Mouse (Mus musculus) adrenal gland, postnatal 36 days (tissue): ENCODE results near the gene Nphs1. TPM values are rescaled to one million over a fixed set of nuclear protein-coding genes. Genes with fewer than 3 reads are reported as not detected.
"Not testable (repeated sequence)": the region's sequence is repeated elsewhere in the genome, so short reads cannot be mapped to it uniquely, and the experiment has no call there.

Source experiments
- DNase-seq, 2 experiments: peaks; one replicate each; pipeline ENCODE4 v3.0.0; 2021; ENCODE audit warnings: mixed read lengths in 1 of 2
- total RNA-seq, 2 experiments: library from RNA; stranded (reverse); gene quantifications; 2 replicates each; pipeline ENCODE4 v1.2.3; 2021

Gene Nphs1
- total RNA-seq, 2 experiments from 2014 or later, result not detected

DNA sequence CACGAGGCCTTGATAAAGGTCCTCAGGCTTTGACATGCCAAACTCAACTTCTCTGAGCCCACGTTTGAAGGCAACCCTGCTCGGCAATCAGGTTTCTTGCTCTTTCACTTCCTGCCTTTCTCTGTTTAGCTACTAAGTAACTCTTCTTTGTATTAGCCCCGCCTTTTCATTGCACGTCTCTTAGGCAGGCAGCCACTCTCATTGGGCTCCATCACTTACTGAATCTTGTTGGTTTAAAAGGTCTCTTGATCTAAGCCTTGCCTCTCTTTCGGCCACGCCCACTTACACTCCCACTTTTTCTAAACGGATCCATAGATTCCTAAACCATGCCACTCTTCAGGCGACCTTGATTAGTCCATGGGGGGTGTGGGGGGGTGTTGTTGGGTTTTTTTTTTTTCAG, 14.4 kb upstream of the Nphs1 start:
- no peak for DNase-seq

DNA sequence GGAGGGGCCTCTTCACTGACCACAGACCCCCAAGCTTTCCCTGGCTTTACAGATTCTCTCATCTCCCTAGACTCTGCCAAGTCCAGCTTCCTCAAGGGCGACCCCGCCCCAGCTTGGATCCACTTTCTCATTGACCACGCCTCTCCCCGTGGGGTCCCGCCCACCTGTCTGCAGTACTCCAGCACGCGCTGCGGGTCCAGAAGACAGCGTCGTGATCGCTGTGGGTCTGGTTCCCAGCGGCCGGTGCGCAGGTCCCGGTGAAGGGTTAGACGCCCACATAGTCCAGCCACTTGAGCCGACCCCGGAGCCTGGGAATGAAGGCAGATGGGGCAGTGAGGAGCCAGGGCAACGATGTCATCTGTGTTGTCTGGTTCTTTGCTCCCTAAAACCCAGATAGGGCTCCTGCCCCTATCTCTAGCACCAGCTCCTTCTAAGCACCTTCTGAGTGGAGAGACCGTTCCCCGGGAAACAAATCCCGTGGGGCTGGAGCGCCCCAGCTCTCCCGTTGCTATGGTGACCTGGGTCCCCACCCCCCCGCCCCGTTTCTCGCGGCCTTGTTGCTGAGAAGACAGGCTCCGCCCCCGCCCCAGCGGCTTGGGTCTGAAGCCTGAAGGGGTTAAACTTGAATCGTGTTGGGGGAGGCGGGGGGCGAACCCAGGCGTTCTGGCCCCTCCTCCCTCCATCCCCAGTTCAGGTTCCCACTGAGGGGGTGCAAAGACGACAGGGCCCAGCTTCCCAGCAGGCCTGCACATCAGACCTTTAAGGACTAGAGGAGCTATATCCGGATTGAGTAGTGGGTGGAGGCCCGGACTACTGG, 13.8 kb upstream of the Nphs1 start:
- peak; percentile 74 for DNase-seq

DNA sequence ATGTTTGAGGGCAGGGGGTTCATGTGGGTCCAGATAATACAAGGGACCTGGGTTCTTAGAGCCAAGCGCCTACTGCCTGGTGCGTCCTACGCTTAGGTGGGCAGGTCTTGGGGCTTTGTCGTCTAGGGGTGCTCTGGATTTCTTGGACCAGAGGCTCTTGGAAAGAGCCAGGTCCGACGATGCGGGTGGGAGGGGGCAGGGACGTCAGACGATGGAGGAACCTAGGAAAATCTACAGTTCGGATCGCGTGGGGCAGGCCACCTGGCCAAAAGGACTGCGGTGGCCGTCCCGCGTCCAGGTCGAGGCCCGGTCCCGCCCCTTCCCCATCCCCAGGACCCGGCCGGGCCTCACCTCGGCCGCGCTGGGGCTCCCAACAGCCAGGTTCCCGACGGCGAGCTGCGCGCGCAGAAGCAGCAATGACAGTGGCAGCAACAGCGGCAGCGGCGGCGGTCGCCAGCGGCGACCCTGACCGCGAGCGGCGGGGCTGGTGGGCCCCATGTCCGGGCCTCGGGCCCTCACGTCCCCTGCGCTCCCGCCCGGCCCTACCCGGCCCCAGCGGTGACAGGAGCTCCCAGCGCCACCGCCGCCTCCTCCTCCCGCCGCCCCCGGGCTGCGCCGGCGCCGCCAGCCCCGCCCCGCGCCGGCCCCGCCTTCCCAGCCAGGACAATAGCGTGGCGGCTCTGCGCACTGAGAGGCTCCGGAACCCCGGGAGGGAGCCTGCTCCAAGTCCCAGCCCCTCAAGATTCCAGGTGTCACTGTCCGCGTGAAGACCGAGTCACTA, 13.0 kb upstream of the Nphs1 start, which contains the start of gene Aplp1:
Gene Aplp1 (minus strand): TSS at position 565 of the 781 bp plus-strand sequence.
- DNase-seq, result peak; percentile 75 to 86

DNA sequence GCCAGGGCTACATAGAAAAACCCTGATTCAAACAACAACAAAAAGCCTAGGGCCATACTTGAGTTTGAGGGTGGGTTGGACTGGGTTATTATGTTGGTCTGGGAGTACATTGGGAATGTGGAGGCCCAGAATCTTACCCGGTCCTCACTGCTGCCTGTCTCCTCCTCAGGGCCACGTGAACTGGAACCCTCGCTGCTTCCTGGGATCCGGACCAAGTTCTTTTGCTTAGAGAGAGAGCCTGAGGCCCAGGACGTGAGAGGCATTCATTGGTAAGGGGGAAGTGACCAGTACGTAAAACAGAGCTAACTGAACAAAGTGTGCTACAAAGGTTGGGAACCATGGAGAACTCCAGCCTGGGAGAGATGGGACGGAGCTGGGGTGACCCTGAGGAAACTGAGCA, 7.9 kb upstream of the Nphs1 start:
- no peak for DNase-seq

DNA sequence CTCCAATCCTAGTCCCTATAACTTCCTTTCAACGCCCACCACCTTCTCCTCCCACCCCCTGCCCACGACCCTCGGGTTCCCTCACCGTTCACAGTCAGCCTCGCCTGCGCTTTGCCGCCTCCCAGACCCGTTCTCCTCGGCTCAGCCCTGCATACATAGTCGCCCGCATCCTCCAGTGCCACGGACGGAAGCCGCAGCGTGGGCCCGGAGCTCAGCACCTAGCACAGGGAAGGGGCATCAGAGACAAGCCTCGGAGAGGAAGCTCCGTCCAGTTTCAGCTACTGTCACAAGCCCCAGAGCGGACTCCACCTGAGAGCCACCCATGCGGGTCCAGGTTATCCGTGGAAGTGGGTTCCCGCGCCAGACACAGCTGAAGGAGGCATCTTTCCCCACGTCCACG, 4.8 kb upstream of the Nphs1 start:
- DNase-seq, result no peak

DNA sequence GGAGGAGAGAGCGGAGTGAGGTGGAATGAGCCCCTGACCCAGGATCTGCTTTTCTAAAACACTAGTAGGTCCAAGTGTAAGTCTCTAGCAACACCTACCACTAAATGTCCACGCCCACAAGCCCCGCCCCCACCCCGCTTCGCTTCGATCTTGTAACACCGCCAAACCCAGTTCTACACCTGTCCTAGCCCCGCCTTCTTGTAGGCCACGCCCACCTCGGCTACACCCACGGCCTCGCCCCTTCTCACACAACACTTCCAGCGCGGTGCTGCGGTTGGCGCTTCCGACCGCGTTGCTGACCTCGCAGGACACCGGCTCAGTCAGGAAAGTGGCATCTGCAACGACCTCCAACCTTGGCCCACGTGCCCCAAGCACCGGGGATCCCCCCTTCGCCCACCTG, 4.3 kb upstream of the Nphs1 start:
- no peak for DNase-seq

DNA sequence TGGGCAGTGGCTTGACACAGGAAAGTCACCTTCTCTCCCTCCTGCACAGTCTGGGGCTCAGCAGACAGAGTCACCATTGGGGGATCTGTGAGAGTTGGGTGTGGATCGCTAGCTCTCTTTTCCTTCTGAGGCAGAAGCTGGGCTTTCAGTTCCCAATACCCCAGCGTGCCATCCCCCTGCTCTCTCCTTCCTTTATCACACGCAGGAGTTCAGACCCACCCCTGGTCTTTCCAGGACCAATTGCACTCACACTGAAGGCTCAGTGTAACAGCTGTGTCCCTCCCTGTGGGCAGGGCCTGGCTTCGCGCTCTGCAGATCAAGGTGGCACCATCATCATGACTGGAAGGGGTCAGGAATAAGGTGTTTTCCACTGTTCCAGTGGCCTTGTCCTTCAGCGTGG, 3.9 kb upstream of the Nphs1 start:
- DNase-seq, result no peak

DNA sequence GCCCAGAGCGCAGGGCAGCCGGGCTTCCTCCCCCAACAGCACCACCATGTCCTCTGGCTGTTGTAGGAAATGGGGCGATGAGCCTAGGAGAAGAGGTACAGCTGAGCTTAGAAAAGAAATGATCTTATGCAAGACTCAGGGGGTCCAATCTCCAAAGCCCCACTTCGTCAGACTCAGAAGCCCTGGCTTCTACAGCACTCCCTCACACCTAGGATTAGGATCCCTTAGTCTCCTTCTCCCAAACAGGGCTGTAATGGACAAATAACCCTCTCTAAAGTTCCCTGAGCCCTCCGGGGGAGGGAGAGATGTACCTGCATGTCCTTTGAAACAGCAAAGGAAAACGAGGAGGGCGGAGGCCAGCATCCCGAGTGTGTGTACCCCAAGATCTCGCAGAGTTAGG, 1.6 kb upstream of the Nphs1 start:
- no peak for DNase-seq

DNA sequence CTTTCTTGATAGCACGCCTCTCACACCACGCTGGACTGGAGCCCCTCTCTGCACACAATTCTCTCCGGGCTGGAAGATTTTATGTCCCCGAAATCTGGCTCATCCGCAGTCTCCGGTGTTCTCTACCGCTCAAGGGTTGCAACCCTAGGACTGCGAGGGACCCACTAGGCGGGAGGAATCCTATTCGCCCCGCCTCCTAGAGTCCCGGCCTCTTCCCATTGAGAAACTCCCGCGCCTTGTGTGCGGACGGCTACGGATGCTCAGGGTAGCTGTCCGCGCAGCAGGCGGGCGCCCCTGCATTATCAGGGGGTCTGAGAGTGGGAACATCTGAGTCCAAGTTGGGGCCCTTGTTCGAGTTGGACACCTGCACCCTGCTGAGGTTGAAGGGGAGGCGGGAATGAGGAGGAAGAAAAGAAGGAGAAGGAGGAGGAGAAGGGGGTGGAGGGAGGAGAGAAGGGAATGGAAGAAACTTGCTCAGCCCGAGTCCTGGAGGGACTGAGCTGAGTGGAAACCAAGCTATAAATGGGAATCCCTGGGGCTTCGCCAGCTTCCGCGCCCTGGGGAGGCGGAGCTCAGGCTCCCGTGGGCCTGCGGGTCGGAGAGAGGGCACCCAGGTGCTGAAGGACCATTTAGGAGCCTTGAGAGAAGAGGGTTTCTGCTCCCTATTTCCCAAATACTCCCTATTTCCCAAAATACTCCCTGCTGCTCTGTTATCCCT, 1.0 kb upstream of the Nphs1 start:
- no peak for DNase-seq

DNA sequence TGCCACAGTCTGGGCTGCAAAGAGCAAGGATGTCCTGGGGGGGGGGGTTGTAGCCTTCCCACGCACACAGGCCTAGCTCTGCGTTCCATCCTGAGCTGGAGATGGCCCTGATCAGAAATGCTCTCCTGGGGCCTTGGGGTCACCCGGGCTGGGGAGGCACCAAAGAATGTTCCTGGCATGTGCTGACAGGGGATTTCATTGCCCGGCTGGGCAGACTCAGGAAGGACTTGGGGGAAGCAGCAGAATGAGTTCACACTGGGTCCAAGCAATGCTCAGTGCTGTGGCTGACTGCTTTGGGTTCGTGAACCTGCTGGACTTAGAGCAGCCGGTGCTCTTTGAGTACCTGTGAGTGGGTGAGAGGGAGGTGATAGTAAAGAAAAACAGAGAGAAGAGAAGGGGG, 1.4 kb downstream of the Nphs1 start:
- DNase-seq, result no peak

DNA sequence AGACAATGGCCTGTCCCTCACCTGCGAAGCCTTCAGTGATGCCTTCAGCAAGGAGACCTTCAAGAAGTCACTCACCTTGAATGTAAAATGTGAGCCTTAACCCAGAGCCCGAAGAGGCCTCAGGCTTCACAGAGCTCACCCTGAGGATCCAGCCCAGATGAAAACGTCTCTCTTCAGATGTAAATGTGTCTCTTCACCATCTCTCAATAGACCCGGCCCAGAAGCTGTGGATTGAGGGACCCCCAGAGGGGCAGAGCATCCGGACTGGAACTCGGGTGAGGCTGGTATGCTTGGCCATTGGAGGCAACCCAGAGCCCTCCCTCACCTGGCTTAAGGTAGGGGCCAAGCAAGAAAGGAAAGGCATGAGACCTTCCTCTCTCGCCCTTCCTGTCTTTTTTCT, 5.5 kb downstream of the Nphs1 start:
- DNase-seq, result no peak

DNA sequence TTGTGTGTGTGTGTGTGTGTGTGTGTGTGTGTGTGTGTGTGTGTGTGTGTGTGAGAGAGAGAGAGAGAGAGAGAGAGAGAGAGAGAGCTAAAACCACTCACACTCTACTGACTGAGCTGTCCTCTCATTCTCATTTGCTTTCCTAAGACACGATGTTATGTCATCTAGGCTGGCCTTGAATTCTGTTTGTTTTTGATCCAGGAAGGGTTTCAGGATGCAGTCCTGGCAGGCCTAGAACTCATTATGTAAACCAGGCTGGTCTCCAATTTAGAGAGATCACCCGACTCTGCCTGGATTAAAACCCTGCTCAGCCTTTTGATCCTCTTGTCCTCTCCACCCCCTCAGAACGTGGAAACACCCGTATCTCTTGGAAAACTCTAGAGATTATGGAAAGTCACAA, 5.9 kb downstream of the Nphs1 start:
- DNase-seq, result no peak

DNA sequence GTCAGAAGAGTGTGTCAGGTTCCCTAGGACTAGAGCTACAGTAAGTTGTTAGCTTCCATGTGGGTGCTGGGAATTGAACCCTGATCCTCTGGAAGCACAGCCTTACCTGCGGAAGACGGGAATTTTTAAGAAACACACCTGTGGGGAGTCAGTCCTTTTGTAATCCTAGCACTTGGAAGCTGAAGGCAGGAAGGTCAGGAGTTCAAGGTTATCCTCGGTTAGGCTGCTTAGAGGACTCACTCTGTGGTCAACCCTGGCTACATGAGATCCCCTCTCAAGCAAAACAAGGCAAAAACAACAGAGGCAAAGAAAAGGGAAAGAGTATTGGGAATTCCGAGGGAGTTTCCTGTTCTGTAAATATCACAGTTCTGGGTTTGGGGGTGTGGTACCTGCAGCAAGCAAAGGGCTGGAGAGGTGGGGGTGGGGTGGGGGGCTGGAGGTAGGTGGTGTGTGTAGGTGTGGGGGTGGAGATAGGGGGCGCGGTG, 6.7 kb downstream of the Nphs1 start:
- DNase-seq, result no peak

DNA sequence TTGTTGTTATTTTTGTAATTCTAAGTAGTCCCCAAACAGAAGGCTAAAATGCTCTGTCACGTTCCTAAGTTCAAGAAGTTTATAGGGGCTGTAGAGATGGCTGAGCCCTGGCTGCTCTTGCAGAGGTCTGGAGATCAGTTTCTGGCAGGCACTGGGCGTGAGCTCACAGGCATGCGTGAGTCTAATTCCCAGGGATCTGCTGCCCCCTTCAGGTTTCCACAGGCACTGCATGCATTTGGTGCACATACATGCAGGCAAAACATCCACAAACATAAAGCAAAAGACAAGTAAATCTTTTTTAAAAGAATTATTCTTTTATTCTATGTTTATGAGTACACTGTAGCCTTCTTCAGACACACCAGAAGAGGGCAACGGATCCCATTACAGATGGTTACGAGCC, 14.3 kb downstream of the Nphs1 start:
- DNase-seq, result peak; percentile 62 to 64

DNA sequence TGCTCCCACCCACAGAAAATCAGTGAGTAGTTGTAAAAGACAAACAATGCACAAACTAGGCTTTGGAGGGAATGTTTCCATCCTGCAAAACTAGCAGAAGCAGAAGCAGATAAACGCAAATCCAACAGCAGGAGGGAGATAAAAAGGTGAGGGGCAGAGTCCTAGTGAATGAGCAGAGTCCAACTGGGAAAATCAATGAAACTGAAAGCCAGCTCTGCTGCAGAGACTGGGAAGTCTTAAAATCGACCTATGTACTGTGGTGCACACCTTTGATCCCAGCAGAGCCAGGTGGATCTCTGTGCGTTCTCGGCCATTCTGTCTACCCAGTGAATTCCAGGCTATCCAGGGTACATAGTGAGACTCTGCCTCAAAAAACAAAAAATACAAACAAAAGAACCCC, 16.9 kb downstream of the Nphs1 start:
- DNase-seq, result no peak

DNA sequence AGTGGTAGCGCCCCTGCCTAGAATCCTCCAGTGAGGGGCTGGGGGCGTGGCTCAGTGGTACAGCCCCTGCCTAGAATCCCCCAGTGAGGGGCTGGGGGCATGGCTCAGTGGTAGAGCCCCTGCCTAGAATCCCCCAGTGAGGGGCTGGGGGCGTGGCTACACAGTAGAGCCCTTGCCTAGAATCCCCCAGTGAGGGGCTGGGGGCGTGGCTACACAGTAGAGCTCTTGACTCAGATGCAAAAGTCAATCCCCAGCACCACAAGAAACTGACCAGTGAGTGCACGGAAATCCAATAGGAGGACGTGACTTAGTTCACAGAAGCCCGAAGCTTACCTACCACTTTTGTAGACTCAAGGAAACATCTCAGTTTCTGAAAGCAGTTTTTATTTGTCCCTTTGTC, 18.0 kb downstream of the Nphs1 start:
- DNase-seq, result not testable (repeated sequence)

DNA sequence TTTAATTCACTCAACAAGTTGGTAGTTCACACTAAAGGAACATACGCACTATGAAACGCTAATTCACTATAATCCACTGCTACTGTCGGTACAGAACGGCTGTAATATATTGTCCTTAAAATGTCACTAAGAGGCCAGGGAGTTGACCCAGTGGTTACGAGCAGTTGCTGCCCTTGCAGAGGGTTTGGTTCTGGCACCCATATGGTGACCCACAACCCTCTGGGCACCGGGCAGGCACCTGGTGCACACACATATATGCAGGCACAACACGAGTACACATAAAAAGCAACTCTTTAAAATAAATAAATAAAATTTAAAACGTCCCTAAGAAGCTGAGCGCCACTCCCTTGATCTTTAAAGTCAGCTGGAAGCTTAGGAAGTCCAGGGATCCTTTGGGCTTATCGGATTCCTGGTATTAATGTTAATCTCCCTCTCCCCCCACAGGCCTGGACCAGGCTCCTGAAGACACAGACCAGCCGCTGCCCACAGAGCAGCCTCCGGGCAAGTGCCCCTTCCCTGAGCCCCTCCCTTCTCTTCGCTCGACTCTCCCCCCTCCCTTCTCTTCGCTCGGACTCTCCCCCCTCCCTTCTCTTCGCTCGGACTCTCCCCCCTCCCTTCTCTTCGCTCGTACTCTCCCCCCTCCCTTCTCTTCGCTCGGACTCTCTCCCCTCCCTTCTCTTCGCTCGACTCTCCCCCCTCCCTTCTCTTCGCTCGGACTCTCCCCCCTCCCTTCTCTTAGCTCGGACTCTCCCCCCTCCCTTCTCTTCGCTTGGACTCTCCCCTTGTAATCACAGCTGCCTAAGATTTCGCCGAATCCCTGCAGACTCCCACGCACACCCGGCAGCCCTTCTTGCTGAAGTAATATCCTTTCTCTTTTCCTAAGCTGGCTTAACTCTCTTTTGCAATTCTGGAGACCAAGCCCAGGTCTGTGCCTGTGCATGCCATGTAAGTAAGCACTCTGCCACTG, 19.6 kb downstream of the Nphs1 start:
- no peak for DNase-seq

DNA sequence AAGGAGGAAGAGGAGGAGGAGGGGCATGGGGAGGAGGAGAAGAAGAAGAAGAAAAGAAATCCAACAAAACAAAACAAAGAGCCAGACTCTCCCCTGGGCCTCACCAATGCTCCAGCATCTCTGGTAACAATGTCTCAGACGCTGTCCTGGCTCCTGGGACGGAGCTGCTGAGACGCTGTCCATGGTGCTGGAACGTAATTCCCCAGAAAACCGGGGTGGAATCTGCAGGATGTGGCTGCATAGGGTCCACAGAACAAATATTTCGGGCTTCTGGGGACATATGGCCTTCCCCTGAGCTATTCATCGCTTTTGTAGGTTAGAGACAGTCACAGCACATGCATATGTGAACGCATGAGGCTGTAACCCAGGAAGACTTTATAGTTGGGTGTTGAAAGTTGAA, 26.1 kb downstream of the Nphs1 start:
- DNase-seq, result peak; percentile 37 to 53

DNA sequence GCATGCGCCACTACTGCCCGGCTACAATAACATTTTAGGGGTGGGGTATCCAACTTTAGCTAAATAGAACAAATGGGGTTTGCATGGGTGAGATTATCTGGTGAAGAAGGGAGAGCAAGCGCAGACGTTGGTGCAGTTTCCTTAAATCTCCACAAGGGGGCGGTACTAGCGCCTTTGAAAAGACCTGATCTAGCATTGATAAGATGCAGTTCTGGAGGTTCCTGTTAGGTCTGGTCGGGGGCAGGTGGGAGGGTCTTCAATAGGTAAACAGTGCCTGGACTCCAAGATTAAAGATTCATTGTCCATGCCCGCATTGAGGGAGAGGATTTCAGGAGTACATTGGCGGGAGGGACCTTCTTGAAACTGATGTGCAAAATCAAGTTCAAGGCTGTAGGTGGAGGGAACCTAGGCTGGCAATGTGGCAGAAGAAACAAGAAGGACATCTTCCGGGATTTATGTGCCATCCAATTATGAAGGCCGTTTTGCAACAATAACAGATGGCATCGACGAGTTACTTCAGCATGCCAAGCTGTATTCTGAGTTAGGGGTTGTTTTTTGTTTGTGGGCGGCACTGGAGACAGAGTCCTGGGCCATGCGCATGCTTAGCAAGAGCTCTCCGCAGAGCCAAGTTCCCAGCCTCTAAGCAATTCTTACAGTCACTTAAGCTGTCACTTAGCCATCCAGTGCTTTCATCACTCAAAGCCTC, 32.3 kb downstream of the Nphs1 start:
- peak; percentile 19 to 45 for DNase-seq

DNA sequence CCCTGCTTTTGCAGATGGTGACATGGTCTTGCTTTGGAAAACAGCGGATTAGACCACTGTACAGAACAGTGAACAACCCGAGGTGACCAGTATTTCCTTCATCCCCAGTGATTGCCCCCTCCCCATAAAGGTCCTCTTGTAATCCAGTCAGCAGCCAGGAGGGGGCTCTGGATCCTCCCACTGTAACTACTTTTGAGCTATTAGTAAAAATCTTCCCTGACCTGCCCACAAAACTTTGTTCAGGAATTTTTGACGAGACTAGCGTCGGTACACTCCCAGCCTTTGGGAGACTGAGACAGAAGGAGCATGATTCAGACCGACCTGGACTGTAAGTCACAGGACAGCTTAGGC, 32.8 kb downstream of the Nphs1 start:
- no peak for DNase-seq

DNA sequence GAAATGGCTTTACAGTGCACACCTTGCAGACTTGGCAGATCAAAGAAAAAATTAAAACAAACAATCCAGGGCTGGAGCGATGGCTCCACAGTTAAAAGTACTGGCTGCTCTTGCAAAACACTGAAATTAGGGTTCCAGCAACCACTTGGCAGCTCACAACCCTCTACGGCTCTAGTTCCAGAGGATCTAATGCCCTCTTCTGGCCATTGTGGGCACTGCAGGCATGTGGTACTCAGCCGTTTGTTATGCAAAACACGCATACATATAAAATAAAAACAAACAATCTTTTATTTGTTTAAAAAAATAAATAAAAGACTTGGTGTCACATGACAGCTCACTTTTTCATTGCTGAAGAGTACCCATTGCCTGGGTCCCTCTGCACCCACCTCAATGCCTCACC, 34.6 kb downstream of the Nphs1 start:
- peak; percentile 82 to 84 for DNase-seq
